Mouse (Mus musculus) heart, adult 2 months (tissue): ENCODE measurements around the gene Hist2h2aa2.

Experiments used
- CTCF ChIP-seq: fragments of 200-600 bp; IDR thresholded peaks from 2 replicates; pipeline ENCODE4 v1.8.1; 2022; ENCODE audit warnings: antibody characterized with exemption, mild to moderate bottlenecking, moderate library complexity
- EP300 ChIP-seq: fragments of 200-500 bp; IDR thresholded peaks from 2 replicates; pipeline ENCODE4 v1.6.1; 2011; ENCODE audit warnings: low read depth, low read length, control low read depth; ENCODE audit not compliant: insufficient read depth

- TF ChIP-seq CTCF = no peak
- no peak for TF ChIP-seq EP300
Measured at GRCm38 (mm10) chr3:96280660-96281059, 40.6 kb upstream of the Hist2h2aa2 start.
